Mouse (Mus musculus): ENCODE data around the gene Atg2b. TPM values are rescaled to one million over a fixed set of nuclear protein-coding genes. Genes with fewer than 3 reads are reported as not detected.
A peak's percentile ranks its signal among the peaks of the same experiment; 100 is the strongest.

Atg2b gene
- polyA plus RNA-seq, 1 experiment from 2014 or later, result 18.3 TPM

GRCm38 (mm10) chr12:105676274-105676673 lies 8.7 kb downstream of the Atg2b start:
- H3K4me2 ChIP-seq, result no peak overlapping the region
- peaks cover 23% of the 10 kb centered on the region for H3K36me3 ChIP-seq (replicated peaks)
- WGBS, result 89% methylated on average over 8 of the region's 8 CpGs
- no peak overlapping the region for H3K9ac ChIP-seq
- no peaks in the 10 kb centered on the region for H3K9me3 ChIP-seq
- no peaks in the 10 kb centered on the region for H3K4me1 ChIP-seq
- no peak overlapping the region for H3K4me3 ChIP-seq (replicated peaks)
- ATAC-seq (ENCODE audit: low FRiP score), result no peak
- no peak overlapping the region for H3K27ac ChIP-seq
- no peaks in the 10 kb centered on the region for H3K27me3 ChIP-seq

- Histone ChIP-seq H3K27ac (no peak overlapping the region), H3K27me3 (no peaks in the 10 kb centered on the region), H3K4me2 (no peak overlapping the region), H3K36me3 (replicated peaks) (peaks cover 93% of the 10 kb centered on the region), H3K9ac (no peak overlapping the region), H3K4me1 (no peaks in the 10 kb centered on the region), H3K4me3 (replicated peaks) (no peak overlapping the region), H3K9me3 (no peaks in the 10 kb centered on the region)
- WGBS, result 94% methylated on average over 7 of the region's 7 CpGs
- no peak for ATAC-seq (ENCODE audit: low FRiP score)
Measured at GRCm38 (mm10) chr12:105655850-105656249, 29.2 kb downstream of the Atg2b start.

GRCm38 (mm10) chr12:105642770-105643321 lies 42.2 kb downstream of the Atg2b start:
- Histone ChIP-seq H3K4me3 (replicated peaks) (no peak overlapping the region), H3K36me3 (replicated peaks) (peaks cover 98% of the 10 kb centered on the region), H3K4me1 (no peaks in the 10 kb centered on the region), H3K9me3 (no peaks in the 10 kb centered on the region), H3K27ac (no peak overlapping the region), H3K27me3 (no peaks in the 10 kb centered on the region), H3K9ac (no peak overlapping the region), H3K4me2 (no peak overlapping the region)
- no peak for ATAC-seq (ENCODE audit: low FRiP score)
- WGBS, result 91% methylated on average over 11 of the region's 11 CpGs

- WGBS, result 76% methylated on average over 4 of the region's 4 CpGs
- Histone ChIP-seq H3K4me1 (no peaks in the 10 kb centered on the region), H3K4me2 (no peak overlapping the region), H3K9ac (no peak overlapping the region), H3K27me3 (no peaks in the 10 kb centered on the region), H3K4me3 (replicated peaks) (no peak overlapping the region), H3K9me3 (no peaks in the 10 kb centered on the region), H3K36me3 (replicated peaks) (peaks cover 95% of the 10 kb centered on the region), H3K27ac (no peak overlapping the region)
- no peak for ATAC-seq (ENCODE audit: low FRiP score)
Measured at GRCm38 (mm10) chr12:105637554-105637953, 47.5 kb downstream of the Atg2b start.

- Histone ChIP-seq H3K27ac (no peak overlapping the region), H3K4me1 (no peaks in the 10 kb centered on the region), H3K4me2 (no peak overlapping the region), H3K4me3 (replicated peaks) (no peak overlapping the region), H3K27me3 (no peaks in the 10 kb centered on the region), H3K9me3 (no peaks in the 10 kb centered on the region), H3K9ac (no peak overlapping the region), H3K36me3 (replicated peaks) (peaks cover 86% of the 10 kb centered on the region)
- no peak for ATAC-seq (ENCODE audit: low FRiP score)
- 96% methylated on average over 9 of the region's 9 CpGs for WGBS
Measured at GRCm38 (mm10) chr12:105636551-105636950, 48.5 kb downstream of the Atg2b start.

- Histone ChIP-seq H3K4me1 (no peaks in the 10 kb centered on the region), H3K9ac (no peak overlapping the region), H3K4me3 (replicated peaks) (no peak overlapping the region), H3K9me3 (no peaks in the 10 kb centered on the region), H3K4me2 (no peak overlapping the region), H3K27me3 (no peaks in the 10 kb centered on the region), H3K27ac (no peak overlapping the region), H3K36me3 (replicated peaks) (peaks cover 66% of the 10 kb centered on the region)
- no peak for ATAC-seq (ENCODE audit: low FRiP score)
- whole genome bisulfite sequencing, result 95% methylated on average over 13 of the region's 13 CpGs
Measured at GRCm38 (mm10) chr12:105634374-105635067, 50.5 kb downstream of the Atg2b start.

GRCm38 (mm10) chr12:105625798-105626197 lies 59.2 kb downstream of the Atg2b start:
- H3K27me3 ChIP-seq, result no peaks in the 10 kb centered on the region
- no peak overlapping the region for H3K4me3 ChIP-seq (replicated peaks)
- H3K9ac ChIP-seq, result no peak overlapping the region
- no peak overlapping the region for H3K27ac ChIP-seq
- H3K4me2 ChIP-seq, result no peak overlapping the region
- H3K9me3 ChIP-seq, result no peaks in the 10 kb centered on the region
- WGBS, result 82% methylated on average over 7 of the region's 7 CpGs
- no peaks in the 10 kb centered on the region for H3K4me1 ChIP-seq
- H3K36me3 ChIP-seq (replicated peaks), result peaks cover 52% of the 10 kb centered on the region
- ATAC-seq (ENCODE audit: low FRiP score), result no peak

- WGBS, result 58% methylated on average over 12 of the region's 12 CpGs
- peaks cover 66% of the 10 kb centered on the region for H3K36me3 ChIP-seq (replicated peaks)
- no peaks in the 10 kb centered on the region for H3K27me3 ChIP-seq
- H3K9ac ChIP-seq, result no peak overlapping the region
- no peak overlapping the region for H3K27ac ChIP-seq
- no peaks in the 10 kb centered on the region for H3K4me1 ChIP-seq
- no peak overlapping the region for H3K4me3 ChIP-seq (replicated peaks)
- no peaks in the 10 kb centered on the region for H3K9me3 ChIP-seq
- no peak for ATAC-seq (ENCODE audit: low FRiP score)
- no peak overlapping the region for H3K4me2 ChIP-seq
Measured at GRCm38 (mm10) chr12:105622981-105623539, 62.0 kb downstream of the Atg2b start.

- no peaks in the 10 kb centered on the region for H3K27me3 ChIP-seq
- no peak overlapping the region for H3K27ac ChIP-seq
- H3K4me3 ChIP-seq (replicated peaks), result no peak overlapping the region
- no peak overlapping the region for H3K9ac ChIP-seq
- no peaks in the 10 kb centered on the region for H3K9me3 ChIP-seq
- ATAC-seq (ENCODE audit: low FRiP score), result no peak
- H3K4me1 ChIP-seq, result no peaks in the 10 kb centered on the region
- WGBS, result 99% methylated on average over 7 of the region's 7 CpGs
- H3K4me2 ChIP-seq, result no peak overlapping the region
- H3K36me3 ChIP-seq (replicated peaks), result peaks cover 68% of the 10 kb centered on the region
Measured at GRCm38 (mm10) chr12:105622048-105622447, 63.0 kb downstream of the Atg2b start.

GRCm38 (mm10) chr12:105613559-105613958 lies 71.5 kb downstream of the Atg2b start:
- Histone ChIP-seq H3K4me3 (replicated peaks) (no peak overlapping the region), H3K9ac (no peak overlapping the region), H3K27ac (no peak overlapping the region), H3K36me3 (replicated peaks) (peaks cover 36% of the 10 kb centered on the region), H3K9me3 (no peaks in the 10 kb centered on the region), H3K4me2 (no peak overlapping the region), H3K27me3 (no peaks in the 10 kb centered on the region), H3K4me1 (0 out of 2 replicates have a peak, but pooled peaks cover 3% of the 10 kb centered on the region)
- ATAC-seq (ENCODE audit: low FRiP score), result no peak
- WGBS, result 88% methylated on average over 10 of the region's 10 CpGs

- Histone ChIP-seq H3K4me2 (no peak overlapping the region), H3K27ac (no peak overlapping the region), H3K27me3 (no peaks in the 10 kb centered on the region), H3K4me3 (replicated peaks) (no peak overlapping the region), H3K36me3 (replicated peaks) (peaks cover 19% of the 10 kb centered on the region), H3K9ac (no peak overlapping the region), H3K9me3 (no peaks in the 10 kb centered on the region), H3K4me1 (0 out of 2 replicates have a peak, but pooled peaks cover 3% of the 10 kb centered on the region)
- 21% methylated on average over 7 of the region's 7 CpGs for WGBS
- peak; percentile 64; the same call in 1 of the 2 replicates for ATAC-seq (ENCODE audit: low FRiP score)
Measured at GRCm38 (mm10) chr12:105611748-105612147, 73.3 kb downstream of the Atg2b start.

- Histone ChIP-seq H3K4me3 (replicated peaks) (no peak overlapping the region), H3K36me3 (replicated peaks) (peaks cover 12% of the 10 kb centered on the region; the same call in 1 of the 2 replicates), H3K9me3 (no peaks in the 10 kb centered on the region), H3K4me1 (0 out of 2 replicates have a peak, but pooled peaks cover 3% of the 10 kb centered on the region), H3K9ac (no peak overlapping the region), H3K27me3 (no peaks in the 10 kb centered on the region), H3K27ac (no peak overlapping the region), H3K4me2 (no peak overlapping the region)
- no peak for ATAC-seq (ENCODE audit: low FRiP score)
- WGBS, result 93% methylated on average over 2 of the region's 2 CpGs
Measured at GRCm38 (mm10) chr12:105611045-105611444, 74.0 kb downstream of the Atg2b start.

- ATAC-seq (ENCODE audit: low FRiP score), result no peak
- Histone ChIP-seq H3K9me3 (no peaks in the 10 kb centered on the region), H3K4me2 (no peak overlapping the region), H3K4me1 (peaks cover 15% of the 10 kb centered on the region), H3K27me3 (peaks cover 7% of the 10 kb centered on the region; the same call in 1 of the 2 replicates), H3K36me3 (replicated peaks) (no peaks in the 10 kb centered on the region), H3K27ac (no peak overlapping the region), H3K4me3 (replicated peaks) (no peak overlapping the region), H3K9ac (no peak overlapping the region)
- 82% methylated on average over 4 of the region's 4 CpGs for WGBS
Measured at GRCm38 (mm10) chr12:105606881-105607280, 78.1 kb downstream of the Atg2b start.

All from forebrain, embryonic 12.5 days (tissue).